In the genomic region with DNA sequence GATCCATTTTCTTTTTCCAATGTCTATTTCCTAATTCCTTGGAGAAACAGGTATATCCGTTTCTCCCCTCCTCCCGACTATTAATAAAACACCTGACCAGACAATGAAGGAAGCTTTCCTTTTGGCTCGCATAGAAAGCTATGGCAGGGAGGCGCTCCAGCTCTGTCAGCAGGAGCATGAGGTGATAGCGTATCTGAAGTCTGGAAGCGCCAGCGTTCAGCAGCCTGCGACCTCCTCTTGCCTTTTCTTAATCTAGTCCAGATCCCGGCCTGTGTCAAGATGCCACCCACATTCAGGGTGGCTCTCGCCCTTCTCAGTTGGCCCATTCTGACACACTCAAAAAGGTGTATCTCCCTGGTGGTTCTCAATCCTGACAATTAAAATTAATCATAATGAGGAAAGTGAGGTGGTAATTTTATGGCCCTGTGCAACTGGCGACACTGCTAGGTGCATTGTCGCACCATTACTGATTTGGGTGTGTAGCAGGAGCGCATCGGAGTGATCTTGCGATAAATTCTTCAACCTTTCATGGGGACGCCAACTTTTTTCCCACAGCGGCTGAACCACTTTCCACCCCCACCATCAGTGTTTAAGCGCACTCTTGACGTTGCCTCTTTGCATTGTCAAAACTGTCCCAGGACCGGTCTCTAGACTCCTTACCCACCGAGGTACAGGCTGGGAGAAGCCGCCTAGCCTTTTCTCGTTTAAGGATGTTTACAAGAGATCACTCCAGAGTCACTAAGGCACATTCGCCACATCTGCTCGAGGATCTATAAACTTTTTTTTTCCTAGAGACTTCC, we compare ENCODE assay signal across 9 mouse cellular contexts. TPM values are rescaled to one million over a fixed set of nuclear protein-coding genes. Genes with fewer than 3 reads are reported as not detected.
DNase-seq lines count a peak whose midpoint lies in the region; ATAC-seq lines count a peak whose summit lies in the region.
"Had no signal": no experiment of that assay in that cellular context is flagged by ENCODE, and none has a peak within 500 bp of the region (broad histone marks: within the 10 kb centered on the region; RNA-seq: fewer than 3 reads in every experiment).

No protein-coding gene starts in this region.

- no peak for DNase-seq in lung, postnatal 10 days
- DNase-seq in cerebellum, adult 9-10 months: peak; percentile 65
- peak; percentile 46 for DNase-seq in forebrain, embryonic 14.5 days (ENCODE audit: low spot score)
- DNase-seq in midbrain, embryonic 10.5 days (ENCODE audit: low spot score): peak; percentile 58
- peak; percentile 46 to 49 for DNase-seq in thymus, postnatal 36 days
- DNase-seq in gastrocnemius, postnatal 10 days: no peak

- H3K4me2 ChIP-seq in lung, embryonic 15.5 days: peak overlapping the region; percentile 71
- peak overlapping the region; percentile 90 for H3K4me2 ChIP-seq in forebrain, embryonic 14.5 days (ENCODE audit: low read length)
- H3K4me2 ChIP-seq in intestine, embryonic 16.5 days (ENCODE audit: low read depth, low read length): peak overlapping the region; percentile 78

- H3K4me3 ChIP-seq in lung, embryonic 15.5 days: peak overlapping the region; percentile 42
- H3K4me3 ChIP-seq in forebrain, embryonic 14.5 days (ENCODE audit: low read depth, low read length): peak overlapping the region; percentile 41
- H3K4me3 ChIP-seq in intestine, embryonic 16.5 days (ENCODE audit: low read length): peak overlapping the region; percentile 55
- H3K4me3 ChIP-seq in midbrain, embryonic 10.5 days: peak overlapping the region; percentile 61

- H3K9ac ChIP-seq in lung, embryonic 15.5 days: peak overlapping the region; percentile 60
- peak overlapping the region; percentile 62 for H3K9ac ChIP-seq in forebrain, embryonic 14.5 days (ENCODE audit: low read length)
- peak overlapping the region; percentile 77 for H3K9ac ChIP-seq in intestine, embryonic 16.5 days (ENCODE audit: low read depth, low read length)

- H3K36me3 ChIP-seq in lung, embryonic 15.5 days: no peaks in the 10 kb centered on the region
- no peaks in the 10 kb centered on the region for H3K36me3 ChIP-seq in forebrain, embryonic 14.5 days (ENCODE audit: control insufficient read depth, insufficient read depth, low read length)
- H3K36me3 ChIP-seq in intestine, embryonic 16.5 days (ENCODE audit: control insufficient read depth, insufficient read depth, low read length): no peaks in the 10 kb centered on the region
- no peaks in the 10 kb centered on the region for H3K36me3 ChIP-seq in midbrain, embryonic 10.5 days

- H3K9me3 ChIP-seq in lung, embryonic 15.5 days: no peaks in the 10 kb centered on the region
- no peaks in the 10 kb centered on the region for H3K9me3 ChIP-seq in forebrain, embryonic 14.5 days (replicated peaks; ENCODE audit: control insufficient read depth, low read length)
- H3K9me3 ChIP-seq in intestine, embryonic 16.5 days (ENCODE audit: control insufficient read depth, low read length): no peaks in the 10 kb centered on the region
- H3K9me3 ChIP-seq in midbrain, embryonic 10.5 days (replicated peaks): no peaks in the 10 kb centered on the region

- 3% methylated on average over 25 of the region's 25 CpGs for WGBS in lung, embryonic 15.5 days
- 2% methylated on average over 25 of the region's 25 CpGs for WGBS in forebrain, embryonic 14.5 days
- WGBS in intestine, embryonic 16.5 days: 3% methylated on average over 25 of the region's 25 CpGs
- WGBS in midbrain, embryonic 10.5 days: 2% methylated on average over 25 of the region's 25 CpGs

- peak; percentile 6; the same call in 1 of the 2 replicates for ATAC-seq in lung, embryonic 15.5 days (ENCODE audit: borderline replicate concordance, extremely low read depth, low FRiP score, low TSS enrichment)
- ATAC-seq in forebrain, embryonic 14.5 days: peak; percentile 44
- ATAC-seq in intestine, embryonic 16.5 days: peak; percentile 32; the same call in 1 of the 2 replicates

- H3K27ac ChIP-seq in lung, embryonic 15.5 days: peak overlapping the region; percentile 91
- H3K27ac ChIP-seq in forebrain, embryonic 14.5 days (ENCODE audit: low read depth, low read length): peak overlapping the region; percentile 80
- peak overlapping the region; percentile 97 for H3K27ac ChIP-seq in intestine, embryonic 16.5 days (ENCODE audit: low read length)
- peak overlapping the region; percentile 92 for H3K27ac ChIP-seq in midbrain, embryonic 10.5 days (replicated peaks)

- no peaks in the 10 kb centered on the region for H3K27me3 ChIP-seq in lung, embryonic 15.5 days
- no peaks in the 10 kb centered on the region for H3K27me3 ChIP-seq in forebrain, embryonic 14.5 days (replicated peaks; ENCODE audit: control insufficient read depth, insufficient read depth, low read length)
- no peaks in the 10 kb centered on the region for H3K27me3 ChIP-seq in intestine, embryonic 16.5 days (replicated peaks; ENCODE audit: control insufficient read depth, insufficient read depth, low read length)
- H3K27me3 ChIP-seq in midbrain, embryonic 10.5 days (ENCODE audit: low read depth, poor library complexity, severe bottlenecking): peaks cover 15% of the 10 kb centered on the region

- H3K4me1 ChIP-seq in lung, embryonic 15.5 days: peaks cover 26% of the 10 kb centered on the region
- H3K4me1 ChIP-seq in forebrain, embryonic 14.5 days (ENCODE audit: control insufficient read depth, insufficient read depth, low read length): peaks cover 19% of the 10 kb centered on the region
- H3K4me1 ChIP-seq in intestine, embryonic 16.5 days (ENCODE audit: control insufficient read depth, insufficient read depth, low read length): peaks cover 25% of the 10 kb centered on the region
- peaks cover 38% of the 10 kb centered on the region for H3K4me1 ChIP-seq in midbrain, embryonic 10.5 days

RNA-seq across cellular contexts. Expression of a gene that starts 44.4 kb away (rescaled TPM):
- 0.58 and 0.64 TPM in 2 replicates for polyA plus RNA-seq in lung, embryonic 15.5 days (2015; fragmentation: Nextera tagmentation; extraction: Ambion mirVana)
- 2.0 and 2.1 TPM in 2 replicates for polyA plus RNA-seq in forebrain, embryonic 14.5 days (2014; fragmentation: Nextera tagmentation; extraction: Ambion mirVana)
- 0.12 and 0.27 TPM in 2 replicates for polyA plus RNA-seq in intestine, embryonic 16.5 days (2015; fragmentation: Nextera tagmentation; extraction: Ambion mirVana)
- polyA plus RNA-seq in midbrain, embryonic 10.5 days (2016; fragmentation: Nextera tagmentation; extraction: Ambion mirVana): 0.17 and 0.30 TPM in 2 replicates
- not detected for total RNA-seq in gastrocnemius, postnatal 10 days (2021)
- total RNA-seq: common myeloid progenitor, adult 5-6 weeks had no signal

RNA-seq across cellular contexts. Expression of a gene that starts 46.0 kb away (rescaled TPM):
- polyA plus RNA-seq in lung, embryonic 15.5 days (2015; fragmentation: Nextera tagmentation; extraction: Ambion mirVana): 210 and 224 TPM in 2 replicates
- polyA plus RNA-seq in forebrain, embryonic 14.5 days (2014; fragmentation: Nextera tagmentation; extraction: Ambion mirVana): 220 and 266 TPM in 2 replicates
- 452 and 553 TPM in 2 replicates for polyA plus RNA-seq in intestine, embryonic 16.5 days (2015; fragmentation: Nextera tagmentation; extraction: Ambion mirVana)
- polyA plus RNA-seq in midbrain, embryonic 10.5 days (2016; fragmentation: Nextera tagmentation; extraction: Ambion mirVana): 326 and 382 TPM in 2 replicates
- total RNA-seq in gastrocnemius, postnatal 10 days (2021): 10 to 100 TPM; 55.2 to 56.7 TPM

RNA-seq across cellular contexts. Expression of a gene that starts 55.2 kb away (rescaled TPM):
- 0.04 TPM in 1 of 2 replicates, not detected in the other for polyA plus RNA-seq in lung, embryonic 15.5 days (2015; fragmentation: Nextera tagmentation; extraction: Ambion mirVana)
- 0.15 TPM in 2 replicates for polyA plus RNA-seq in forebrain, embryonic 14.5 days (2014; fragmentation: Nextera tagmentation; extraction: Ambion mirVana)
- polyA plus RNA-seq in intestine, embryonic 16.5 days (2015; fragmentation: Nextera tagmentation; extraction: Ambion mirVana): 0.04 TPM in 1 of 2 replicates, not detected in the other
- 0.15 TPM in 1 of 2 replicates, not detected in the other for polyA plus RNA-seq in midbrain, embryonic 10.5 days (2016; fragmentation: Nextera tagmentation; extraction: Ambion mirVana)
- not detected for total RNA-seq in gastrocnemius, postnatal 10 days (2021)
- total RNA-seq: common myeloid progenitor, adult 5-6 weeks had no signal

Comparison
In these comparisons a context has a peak if more than half of its experiments do, and no peak if none do; other contexts are left out.
1. DNase-seq: peak in cerebellum, adult 9-10 months (single experiment), forebrain, embryonic 14.5 days (single experiment), midbrain, embryonic 10.5 days (single experiment) and thymus, postnatal 36 days (2 of 2); none in lung, postnatal 10 days (single experiment) and gastrocnemius, postnatal 10 days (single experiment).
2. Peak in every context shown above with its lines, with median percentiles within 50 percentile points of each other: ATAC-seq, H3K27ac ChIP-seq, H3K4me2 ChIP-seq, H3K4me3 ChIP-seq and H3K9ac ChIP-seq.